Mouse (Mus musculus): Measurements from ENCODE around the gene Wnt10b. TPM values are rescaled to one million over a fixed set of nuclear protein-coding genes. Genes with fewer than 3 reads are reported as not detected.
A peak's percentile ranks its signal among the peaks of the same experiment; 100 is the strongest.

Gene Wnt10b
- polyA plus RNA-seq, 1 experiment from 2014 or later = 0.11 TPM

DNA sequence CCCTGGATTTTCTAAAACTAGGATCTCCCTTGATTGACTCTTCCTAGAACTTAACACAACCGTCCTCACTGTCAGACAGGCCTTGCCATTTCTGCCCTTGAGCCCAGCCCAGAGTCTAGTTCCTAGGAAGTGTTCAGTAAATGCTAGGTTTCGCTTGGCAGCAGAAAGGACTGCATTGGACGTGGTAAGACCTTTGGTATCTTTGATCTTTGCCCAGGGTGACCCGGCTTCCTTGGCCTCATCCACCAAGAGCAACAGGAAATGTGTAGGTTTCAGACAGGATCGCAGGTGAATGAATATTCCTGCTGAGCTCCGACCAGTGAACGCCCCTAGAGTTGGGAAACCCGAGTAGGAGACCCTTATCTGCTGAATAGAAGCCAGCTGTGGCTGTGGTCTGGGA is 25.0 kb upstream of the Wnt10b start:
- WGBS = 10% methylated on average over 8 of the region's 8 CpGs
- H3K27me3 ChIP-seq (ENCODE audit: control insufficient read depth, insufficient read depth, low read length) = peaks cover 28% of the 10 kb centered on the region
- H3K4me2 ChIP-seq (replicated peaks; ENCODE audit: low read depth) = no peak overlapping the region
- no peak overlapping the region for H3K4me3 ChIP-seq (ENCODE audit: low read depth, low read length)
- DNase-seq (ENCODE audit: low spot score) (no peak), ATAC-seq (ENCODE audit: low FRiP score, low TSS enrichment) (no peak)
- no peak overlapping the region for H3K27ac ChIP-seq (replicated peaks)
- H3K9me3 ChIP-seq (ENCODE audit: control insufficient read depth, low read length) = no peaks in the 10 kb centered on the region
- no peak for TF ChIP-seq CTCF (IDR thresholded peaks at IDR 0.05; ENCODE audit: low read depth)
- no peak for TF ChIP-seq EP300 (optimal IDR thresholded peaks at IDR 0.05)
- H3K4me1 ChIP-seq (replicated peaks; ENCODE audit: control insufficient read depth, insufficient read depth) = peaks cover 2% of the 10 kb centered on the region; the same call in 1 of the 2 replicates
- no peaks in the 10 kb centered on the region for H3K36me3 ChIP-seq (ENCODE audit: control insufficient read depth, insufficient read depth, low read length)
- H3K9ac ChIP-seq (ENCODE audit: low read length) = no peak overlapping the region

DNA sequence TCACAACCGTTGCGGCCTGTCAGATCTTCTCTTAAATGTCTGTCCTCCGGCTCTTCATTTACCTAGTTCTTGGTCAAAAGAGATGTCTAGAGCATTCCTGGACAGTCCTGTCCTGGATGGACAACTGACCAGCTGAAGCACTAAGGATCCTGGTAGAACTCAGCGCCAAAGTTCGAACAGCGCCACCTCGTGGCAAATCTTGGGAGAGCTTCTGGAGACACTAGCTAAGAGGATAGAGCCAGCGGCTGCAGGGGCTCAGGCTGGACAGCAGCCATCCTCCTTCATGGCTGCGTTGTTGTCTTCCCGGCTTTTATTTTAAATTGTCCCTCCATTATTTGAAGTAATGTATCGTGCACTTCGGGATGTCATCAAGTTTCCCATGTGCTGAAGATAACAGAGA is 21.4 kb upstream of the Wnt10b start:
- no peak overlapping the region for H3K27ac ChIP-seq (replicated peaks)
- DNase-seq (ENCODE audit: low spot score) = peak; percentile 83
- peak; percentile 87 for TF ChIP-seq CTCF (IDR thresholded peaks at IDR 0.05; ENCODE audit: low read depth)
- no peak for TF ChIP-seq EP300 (optimal IDR thresholded peaks at IDR 0.05)
- no peaks in the 10 kb centered on the region for H3K4me1 ChIP-seq (replicated peaks; ENCODE audit: control insufficient read depth, insufficient read depth)
- no peak for ATAC-seq (ENCODE audit: low FRiP score, low TSS enrichment)
- no peak overlapping the region for H3K9ac ChIP-seq (ENCODE audit: low read length)
- H3K9me3 ChIP-seq (ENCODE audit: control insufficient read depth, low read length) = no peaks in the 10 kb centered on the region
- H3K36me3 ChIP-seq (ENCODE audit: control insufficient read depth, insufficient read depth, low read length) = no peaks in the 10 kb centered on the region
- WGBS = 10% methylated on average over 12 of the region's 12 CpGs
- H3K4me3 ChIP-seq (ENCODE audit: low read depth, low read length) = no peak overlapping the region
- H3K4me2 ChIP-seq (replicated peaks; ENCODE audit: low read depth) = no peak overlapping the region
- H3K27me3 ChIP-seq (ENCODE audit: control insufficient read depth, insufficient read depth, low read length) = peaks cover 22% of the 10 kb centered on the region

DNA sequence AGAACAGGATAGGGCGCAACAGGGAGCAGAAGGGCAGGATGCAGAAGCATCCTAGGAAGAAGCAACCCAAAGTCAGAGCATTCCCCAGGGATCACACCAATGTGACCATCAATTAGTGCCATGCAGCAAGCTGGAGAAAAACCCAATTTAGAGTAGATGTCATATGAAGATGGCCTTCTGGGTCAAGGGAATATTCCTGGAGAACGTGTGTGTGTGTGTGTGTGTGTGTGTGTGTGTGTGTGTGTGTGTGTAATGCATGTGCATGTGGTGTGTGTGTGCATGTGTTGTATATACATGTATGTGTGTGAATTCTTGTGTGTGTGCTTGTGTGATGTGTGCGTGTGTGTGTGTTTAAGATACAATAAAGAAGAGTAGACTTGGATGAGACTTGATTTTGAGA is 21.0 kb upstream of the Wnt10b start:
- ATAC-seq (ENCODE audit: low FRiP score, low TSS enrichment) = no peak
- WGBS = 57% methylated on average over 3 of the region's 3 CpGs

DNA sequence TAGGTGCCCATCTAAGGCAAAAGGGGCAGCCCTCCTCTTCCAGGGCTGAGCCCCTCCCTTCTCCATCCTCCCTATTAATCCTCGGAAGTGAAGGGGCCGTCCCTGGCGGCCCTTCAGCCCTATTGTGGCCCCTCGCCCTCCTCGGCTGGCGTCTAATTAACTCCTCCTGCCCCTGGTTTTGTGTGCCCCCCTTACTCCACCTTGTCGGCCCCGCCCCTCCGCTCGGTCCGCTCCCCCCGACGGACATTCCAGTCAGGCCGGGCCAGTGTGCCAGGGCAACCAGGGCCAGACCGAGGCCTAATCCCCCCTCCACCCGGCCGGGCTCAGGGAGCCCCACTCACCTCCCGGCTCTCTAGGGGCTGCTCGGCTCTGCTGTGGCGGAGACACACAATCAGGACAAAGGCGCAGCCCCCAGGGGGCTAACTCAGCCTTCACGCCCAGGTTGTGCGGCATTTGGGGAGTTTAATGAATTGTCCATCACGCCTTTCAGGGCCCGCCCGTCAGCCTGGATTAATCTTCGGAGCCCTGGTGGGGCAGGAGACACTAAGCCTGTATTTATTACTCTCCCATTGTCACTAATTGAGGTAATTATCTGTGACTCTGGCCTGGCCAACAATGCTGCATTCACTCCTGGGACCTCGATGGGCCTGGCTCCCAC is 20.0 kb upstream of the Wnt10b start:
- ATAC-seq (ENCODE audit: low FRiP score, low TSS enrichment) (no peak), DNase-seq (ENCODE audit: low spot score) (no peak)
- H3K4me1 ChIP-seq (replicated peaks; ENCODE audit: control insufficient read depth, insufficient read depth) = no peaks in the 10 kb centered on the region
- no peaks in the 10 kb centered on the region for H3K9me3 ChIP-seq (ENCODE audit: control insufficient read depth, low read length)
- no peak overlapping the region for H3K4me2 ChIP-seq (replicated peaks; ENCODE audit: low read depth)
- H3K27ac ChIP-seq (replicated peaks) = no peak overlapping the region
- no peak overlapping the region for H3K4me3 ChIP-seq (ENCODE audit: low read depth, low read length)
- no peaks in the 10 kb centered on the region for H3K36me3 ChIP-seq (ENCODE audit: control insufficient read depth, insufficient read depth, low read length)
- no peak overlapping the region for H3K9ac ChIP-seq (ENCODE audit: low read length)
- WGBS = 13% methylated on average over 28 of the region's 28 CpGs
- peaks cover 25% of the 10 kb centered on the region for H3K27me3 ChIP-seq (ENCODE audit: control insufficient read depth, insufficient read depth, low read length)
- TF ChIP-seq EP300 (optimal IDR thresholded peaks at IDR 0.05) = no peak
- no peak for TF ChIP-seq CTCF (IDR thresholded peaks at IDR 0.05; ENCODE audit: low read depth)

More for the DNA sequence above, 21.0 kb upstream of the Wnt10b start:
- no peak overlapping the region for H3K27ac ChIP-seq (replicated peaks)
- no peaks in the 10 kb centered on the region for H3K36me3 ChIP-seq (ENCODE audit: control insufficient read depth, insufficient read depth, low read length)
- no peaks in the 10 kb centered on the region for H3K9me3 ChIP-seq (ENCODE audit: control insufficient read depth, low read length)
- no peak overlapping the region for H3K4me3 ChIP-seq (ENCODE audit: low read depth, low read length)
- DNase-seq (ENCODE audit: low spot score) = no peak
- H3K9ac ChIP-seq (ENCODE audit: low read length) = no peak overlapping the region
- peaks cover 22% of the 10 kb centered on the region for H3K27me3 ChIP-seq (ENCODE audit: control insufficient read depth, insufficient read depth, low read length)
- no peaks in the 10 kb centered on the region for H3K4me1 ChIP-seq (replicated peaks; ENCODE audit: control insufficient read depth, insufficient read depth)
- no peak overlapping the region for H3K4me2 ChIP-seq (replicated peaks; ENCODE audit: low read depth)
- TF ChIP-seq CTCF (IDR thresholded peaks at IDR 0.05; ENCODE audit: low read depth) (no peak), EP300 (optimal IDR thresholded peaks at IDR 0.05) (no peak)

DNA sequence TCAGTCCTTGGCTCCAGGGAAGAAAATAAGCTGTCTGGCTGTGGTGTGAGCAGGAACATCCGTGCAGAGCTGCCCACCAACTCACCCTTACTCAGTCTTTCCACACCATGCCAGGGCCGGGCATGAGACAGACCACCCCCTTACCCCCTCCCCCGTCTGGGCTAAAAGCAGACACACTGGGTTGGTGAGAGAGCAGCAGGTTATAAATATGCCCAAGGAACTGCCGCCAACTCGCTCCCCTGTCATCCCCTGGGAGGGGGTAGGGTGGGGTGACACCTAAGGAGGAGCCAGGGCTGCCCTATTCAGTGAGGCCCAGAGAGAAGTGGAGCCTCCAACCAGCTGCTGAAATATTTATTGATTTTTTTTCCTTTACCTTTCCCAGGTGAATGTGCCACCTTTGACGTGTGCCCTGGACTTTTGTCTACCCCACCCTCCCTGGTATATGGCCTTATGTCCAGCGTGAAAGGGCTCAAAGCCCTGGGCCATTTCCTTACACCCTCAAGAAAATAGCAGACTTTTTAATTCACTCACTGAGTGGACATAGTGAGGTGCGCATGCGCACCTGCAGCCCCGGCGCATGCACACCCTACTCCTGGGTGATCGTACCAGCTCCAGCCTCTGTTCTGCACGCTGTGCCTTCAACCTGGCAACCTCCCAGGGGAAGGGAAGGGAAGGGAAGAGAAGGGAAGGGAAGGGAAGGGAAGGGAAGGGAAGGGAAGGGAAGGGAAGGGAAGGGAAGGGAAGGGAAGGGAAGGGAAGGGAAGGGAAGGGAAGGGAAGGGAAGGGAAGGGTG is 19.0 kb upstream of the Wnt10b start:
- no peak for TF ChIP-seq EP300 (optimal IDR thresholded peaks at IDR 0.05)
- peaks cover 29% of the 10 kb centered on the region for H3K27me3 ChIP-seq (ENCODE audit: control insufficient read depth, insufficient read depth, low read length)
- H3K4me1 ChIP-seq (replicated peaks; ENCODE audit: control insufficient read depth, insufficient read depth) = no peaks in the 10 kb centered on the region
- 6% methylated on average over 13 of the region's 13 CpGs for WGBS
- no peak for DNase-seq (ENCODE audit: low spot score)
- no peak overlapping the region for H3K4me3 ChIP-seq (ENCODE audit: low read depth, low read length)
- H3K4me2 ChIP-seq (replicated peaks; ENCODE audit: low read depth) = no peak overlapping the region
- no peaks in the 10 kb centered on the region for H3K9me3 ChIP-seq (ENCODE audit: control insufficient read depth, low read length)
- no peak overlapping the region for H3K9ac ChIP-seq (ENCODE audit: low read length)
- H3K36me3 ChIP-seq (ENCODE audit: control insufficient read depth, insufficient read depth, low read length) = no peaks in the 10 kb centered on the region
- peak; percentile 49; the same call in 1 of the 2 replicates for ATAC-seq (ENCODE audit: low FRiP score, low TSS enrichment)
- H3K27ac ChIP-seq (replicated peaks) = no peak overlapping the region

DNA sequence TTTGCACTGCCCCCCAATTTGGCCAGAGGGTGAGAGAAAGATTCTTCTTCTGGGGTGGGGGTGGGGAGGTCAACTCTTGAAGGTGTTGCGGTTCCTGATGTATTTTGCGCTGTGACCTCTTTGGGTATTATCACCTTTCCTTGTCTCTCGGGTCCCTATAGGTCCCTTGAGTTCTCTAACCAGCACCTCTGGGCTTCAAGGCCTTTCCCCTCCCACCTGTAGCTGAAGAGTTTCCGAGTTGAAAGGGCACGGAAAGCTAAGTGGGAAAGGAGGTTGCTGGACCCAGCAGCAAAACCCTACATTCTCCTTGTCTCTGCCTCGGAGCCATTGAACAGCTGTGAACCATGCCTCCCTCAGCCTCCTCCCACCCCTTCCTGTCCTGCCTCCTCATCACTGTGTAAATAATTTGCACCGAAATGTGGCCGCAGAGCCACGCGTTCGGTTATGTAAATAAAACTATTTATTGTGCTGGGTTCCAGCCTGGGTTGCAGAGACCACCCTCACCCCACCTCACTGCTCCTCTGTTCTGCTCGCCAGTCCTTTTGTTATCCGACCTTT is 15.3 kb upstream of the Wnt10b start:
- DNase-seq (ENCODE audit: low spot score) (no peak), ATAC-seq (ENCODE audit: low FRiP score, low TSS enrichment) (no peak)
- Histone ChIP-seq H3K9me3 (ENCODE audit: control insufficient read depth, low read length) (no peaks in the 10 kb centered on the region), H3K4me3 (ENCODE audit: low read depth, low read length) (peak overlapping the region; percentile 30), H3K4me2 (replicated peaks; ENCODE audit: low read depth) (no peak overlapping the region; the same call in 1 of the 2 replicates), H3K36me3 (ENCODE audit: control insufficient read depth, insufficient read depth, low read length) (no peaks in the 10 kb centered on the region), H3K27ac (replicated peaks) (no peak overlapping the region), H3K27me3 (ENCODE audit: control insufficient read depth, insufficient read depth, low read length) (peaks cover 39% of the 10 kb centered on the region), H3K9ac (ENCODE audit: low read length) (no peak overlapping the region), H3K4me1 (replicated peaks; ENCODE audit: control insufficient read depth, insufficient read depth) (no peaks in the 10 kb centered on the region)
- TF ChIP-seq EP300 (optimal IDR thresholded peaks at IDR 0.05) = no peak
- TF ChIP-seq CTCF (IDR thresholded peaks at IDR 0.05; ENCODE audit: low read depth) = no peak
- 4% methylated on average over 13 of the region's 13 CpGs for WGBS
